Mouse (Mus musculus): ENCODE results near the gene Meis1. TPM values are rescaled to one million over a fixed set of nuclear protein-coding genes. Genes with fewer than 3 reads are reported as not detected.

The Meis1 gene
- total and polyA plus RNA-seq, 3 experiments: 8.2 to 16.5 TPM; not detected in 1

DNA sequence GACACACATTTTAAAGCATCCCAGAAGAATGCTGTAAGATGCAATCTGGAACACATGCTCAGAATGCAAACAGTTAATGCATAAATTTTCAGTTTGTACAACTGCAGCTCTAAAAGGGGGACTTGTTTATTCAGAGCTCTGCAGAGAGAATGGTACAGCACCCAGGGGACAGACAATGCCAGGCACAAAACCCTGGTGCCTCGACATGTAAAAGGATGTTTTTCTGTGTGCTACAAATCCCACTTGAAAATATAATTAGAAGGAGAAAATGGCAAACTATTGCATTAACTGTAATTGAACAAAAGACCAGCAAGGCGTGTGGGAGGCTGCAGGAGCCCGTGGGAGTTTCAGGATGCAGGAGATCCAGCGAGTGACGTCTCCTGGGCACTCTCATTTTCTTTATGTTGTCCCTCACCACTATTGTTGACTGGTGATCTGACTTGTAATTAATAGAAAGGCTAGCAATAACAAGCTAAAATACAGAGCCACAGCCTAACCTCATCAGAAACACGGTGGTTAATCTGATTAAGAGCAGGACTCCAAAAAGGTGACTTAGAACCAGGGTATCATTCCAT, 29.0 kb downstream of the Meis1 start:
- Histone ChIP-seq H3K4me3 (ENCODE audit: control insufficient read depth in 1 of 2, insufficient read depth in 1 of 2, low read depth in 2 of 2, low read length in 2 of 2) (no peak overlapping the region), H3K27me3 (ENCODE audit: control insufficient read depth in 1 of 2, insufficient read depth in 2 of 2, low read length in 2 of 2) (no peaks in the 10 kb centered on the region), H3K27ac (ENCODE audit: control insufficient read depth, low read depth, low read length) (no peak overlapping the region), H3K4me1 (ENCODE audit: control insufficient read depth in 1 of 2, insufficient read depth in 2 of 2, low read length in 2 of 2) (no peaks in the 10 kb centered on the region), H3K9me3 (replicated peaks; ENCODE audit: insufficient read depth, low read length) (no peaks in the 10 kb centered on the region), H3K36me3 (ENCODE audit: control insufficient read depth in 1 of 2, insufficient read depth in 2 of 2, low read length in 2 of 2) (peaks cover 0 to 3% of the 10 kb centered on the region in 2 experiments; a peak in 1 of 4 replicates), H3K79me2 (ENCODE audit: control insufficient read depth, insufficient read depth, low read length, poor library complexity) (no peaks in the 10 kb centered on the region), H3K9ac (ENCODE audit: control insufficient read depth, low read depth, low read length, poor library complexity, severe bottlenecking) (no peak overlapping the region)
- DNase-seq (ENCODE audit: low read depth, low spot score): no peak
- TF ChIP-seq NRF1 (IDR thresholded peaks at IDR 0.05; ENCODE audit: insufficient read depth, low read depth, low read length, poor library complexity, severe bottlenecking) (no peak), TAL1 (IDR thresholded peaks at IDR 0.05; ENCODE audit: low read length) (no peak), CTCF (IDR thresholded peaks at IDR 0.05 in 2 of 3, conservative IDR thresholded peaks at IDR 0.05 in 1 of 3; ENCODE audit: control insufficient read depth in 1 of 3, insufficient read depth in 1 of 3, low read depth in 2 of 3, low read length in 3 of 3, poor library complexity in 1 of 3, severe bottlenecking in 1 of 3) (no peak), CHD2 (IDR thresholded peaks at IDR 0.05; ENCODE audit: low read length) (no peak), GATA1 (IDR thresholded peaks at IDR 0.05; ENCODE audit: low read depth, low read length) (no peak), HCFC1 (IDR thresholded peaks at IDR 0.05; ENCODE audit: low read depth, low read length) (no peak), NELFE (IDR thresholded peaks at IDR 0.05; ENCODE audit: low read depth, low read length) (no peak), E2F4 (IDR thresholded peaks at IDR 0.05; ENCODE audit: borderline replicate concordance, low read depth, low read length) (no peak), BHLHE40 (IDR thresholded peaks at IDR 0.05; ENCODE audit: borderline replicate concordance, low read depth, low read length) (no peak), ELF1 (IDR thresholded peaks at IDR 0.05; ENCODE audit: low read depth, low read length) (no peak), USF2 (IDR thresholded peaks at IDR 0.05; ENCODE audit: borderline replicate concordance in 1 of 2, insufficient read depth in 1 of 2, low read depth in 1 of 2, low read length in 2 of 2) (no peak), ZC3H11A (IDR thresholded peaks at IDR 0.05; ENCODE audit: low read depth, low read length) (no peak), MAFK (IDR thresholded peaks at IDR 0.05; ENCODE audit: borderline replicate concordance, low read depth, low read length) (no peak), EP300 (IDR thresholded peaks at IDR 0.05; ENCODE audit: low read depth in 1 of 2, low read length in 2 of 2) (no peak), MYB (IDR thresholded peaks at IDR 0.05; ENCODE audit: low read depth, low read length) (no peak), GABPA (IDR thresholded peaks at IDR 0.05; ENCODE audit: low read depth, low read length) (no peak), KAT2A (conservative IDR thresholded peaks at IDR 0.05; ENCODE audit: low read depth, low read length) (no peak), MAZ (IDR thresholded peaks at IDR 0.05; ENCODE audit: low read depth, low read length) (no peak), ZKSCAN1 (IDR thresholded peaks at IDR 0.05; ENCODE audit: low read depth, low read length) (no peak), MXI1 (IDR thresholded peaks at IDR 0.05; ENCODE audit: low read depth, low read length) (no peak)
